Mouse (Mus musculus): ENCODE data around the gene Sgcd.

DNA sequence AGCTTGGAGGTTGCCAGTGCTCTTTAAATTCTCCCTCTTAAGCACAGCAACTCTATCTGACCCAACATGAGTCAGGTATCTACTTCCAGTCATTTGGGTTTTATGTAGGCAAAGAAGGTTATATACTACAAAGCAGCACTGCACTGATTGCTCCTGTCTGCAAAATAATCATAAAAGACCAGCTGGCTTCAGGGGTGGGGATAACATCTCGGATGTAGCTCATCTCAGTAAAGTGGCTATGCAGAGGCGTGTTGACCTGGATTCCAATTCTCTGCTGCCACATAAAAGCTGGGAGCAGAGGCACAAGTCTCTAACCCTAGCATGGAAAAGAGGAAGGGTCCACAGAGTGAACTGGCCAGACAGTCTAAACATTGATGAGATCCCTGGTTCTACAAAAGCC is 71.2 kb downstream of the Sgcd start:
- TF ChIP-seq MAFK (IDR thresholded peaks at IDR 0.05; ENCODE audit: insufficient read depth, low read depth, low read length), result no peak
- TF ChIP-seq CHD2 (IDR thresholded peaks at IDR 0.05; ENCODE audit: low read depth, low read length), result no peak
